ENCODE assay signal across 28 mouse cellular contexts in genomic region chr7:104552700-104553099, GRCm38 (mm10). TPM values are rescaled to one million over a fixed set of nuclear protein-coding genes. Genes with fewer than 3 reads are reported as not detected.
DNase-seq lines count a peak whose midpoint lies in the region; ATAC-seq lines count a peak whose summit lies in the region.
"Had no signal": no experiment of that assay in that cellular context is flagged by ENCODE, and none has a peak within 500 bp of the region (broad histone marks: within the 10 kb centered on the region; RNA-seq: fewer than 3 reads in every experiment).

No protein-coding gene starts in this region.

- no peaks in the 10 kb centered on the region for H3K36me3 ChIP-seq in intestine, embryonic 16.5 days (ENCODE audit: control insufficient read depth, insufficient read depth, low read length)
- H3K36me3 ChIP-seq in intestine, embryonic 15.5 days: no peaks in the 10 kb centered on the region
- no peaks in the 10 kb centered on the region for H3K36me3 ChIP-seq in hindbrain, embryonic 14.5 days (replicated peaks; ENCODE audit: control insufficient read depth, insufficient read depth)
- H3K36me3 ChIP-seq: embryonic facial prominence, embryonic 13.5 days; embryonic facial prominence, embryonic 15.5 days; forebrain, embryonic 10.5 days; forebrain, embryonic 12.5 days had no signal

- no peak overlapping the region for H3K27ac ChIP-seq in intestine, embryonic 16.5 days (ENCODE audit: low read length)
- no peak overlapping the region for H3K27ac ChIP-seq in intestine, embryonic 15.5 days
- no peak overlapping the region for H3K27ac ChIP-seq in hindbrain, embryonic 14.5 days
- H3K27ac ChIP-seq: embryonic facial prominence, embryonic 13.5 days; embryonic facial prominence, embryonic 15.5 days; forebrain, embryonic 10.5 days; forebrain, embryonic 12.5 days had no signal

- no peak overlapping the region for H3K4me2 ChIP-seq in intestine, embryonic 16.5 days (ENCODE audit: low read depth, low read length)
- H3K4me2 ChIP-seq in intestine, embryonic 15.5 days (replicated peaks): no peak overlapping the region
- H3K4me2 ChIP-seq in hindbrain, embryonic 14.5 days (replicated peaks): no peak overlapping the region
- H3K4me2 ChIP-seq: embryonic facial prominence, embryonic 13.5 days; embryonic facial prominence, embryonic 15.5 days; forebrain, embryonic 12.5 days had no signal

- peak; percentile 74; the same call in 1 of the 2 replicates for ATAC-seq in intestine, embryonic 16.5 days
- ATAC-seq in intestine, embryonic 15.5 days: no peak
- no peak for ATAC-seq in hindbrain, embryonic 14.5 days (ENCODE audit: low FRiP score)
- ATAC-seq: activated CD4-positive, CD25-positive, alpha-beta regulatory T cell, adult 4 months; forebrain, embryonic 14.5 days; forebrain, embryonic 16.5 days; Patski had no signal

- H3K9me3 ChIP-seq in intestine, embryonic 16.5 days (ENCODE audit: control insufficient read depth, low read length): no peaks in the 10 kb centered on the region
- H3K9me3 ChIP-seq in intestine, embryonic 15.5 days: no peaks in the 10 kb centered on the region
- no peaks in the 10 kb centered on the region for H3K9me3 ChIP-seq in hindbrain, embryonic 14.5 days (ENCODE audit: control insufficient read depth, low read length)
- H3K9me3 ChIP-seq: embryonic facial prominence, embryonic 13.5 days; embryonic facial prominence, embryonic 15.5 days; forebrain, embryonic 10.5 days; forebrain, embryonic 12.5 days had no signal

- WGBS in intestine, embryonic 16.5 days: 65% methylated on average over 1 of the region's 1 CpGs
- WGBS in intestine, embryonic 15.5 days: 74% methylated on average over 1 of the region's 1 CpGs
- 61% methylated on average over 1 of the region's 1 CpGs for WGBS in large intestine, adult 2 months
- 72% methylated on average over 1 of the region's 1 CpGs for WGBS in hindbrain, embryonic 14.5 days

- H3K27me3 ChIP-seq in intestine, embryonic 16.5 days (replicated peaks; ENCODE audit: control insufficient read depth, insufficient read depth, low read length): no peaks in the 10 kb centered on the region
- no peaks in the 10 kb centered on the region for H3K27me3 ChIP-seq in intestine, embryonic 15.5 days (replicated peaks)
- no peaks in the 10 kb centered on the region for H3K27me3 ChIP-seq in hindbrain, embryonic 14.5 days (ENCODE audit: control insufficient read depth, insufficient read depth, low read length)
- H3K27me3 ChIP-seq: embryonic facial prominence, embryonic 13.5 days; embryonic facial prominence, embryonic 15.5 days; forebrain, embryonic 12.5 days; Patski had no signal

- H3K4me1 ChIP-seq in intestine, embryonic 16.5 days (ENCODE audit: control insufficient read depth, insufficient read depth, low read length): no peaks in the 10 kb centered on the region
- no peaks in the 10 kb centered on the region for H3K4me1 ChIP-seq in intestine, embryonic 15.5 days (replicated peaks)
- no peaks in the 10 kb centered on the region for H3K4me1 ChIP-seq in hindbrain, embryonic 14.5 days (replicated peaks; ENCODE audit: control insufficient read depth, insufficient read depth, low read length)
- H3K4me1 ChIP-seq: embryonic facial prominence, embryonic 13.5 days; embryonic facial prominence, embryonic 15.5 days; forebrain, embryonic 10.5 days; forebrain, embryonic 12.5 days had no signal

- peak; percentile 1 for DNase-seq in adipocyte (ENCODE audit: low spot score)
- DNase-seq in large intestine, adult 2 months (ENCODE audit: low read depth, low spot score): peak; percentile 24
- DNase-seq in retina, postnatal 1 day: no peak
- DNase-seq in hindbrain, embryonic 14.5 days (ENCODE audit: low spot score): no peak
- DNase-seq: adrenal gland, adult 2 months; adrenal gland, postnatal 10 days; adrenal gland, postnatal 25 days; cerebellum, adult 11 months; cerebellum, adult 18-20 months; cerebellum, adult 8-10 months; cerebellum, adult 9-11 months; cerebellum, postnatal 14 days; cerebellum, postnatal 36 days; embryo, embryonic 11 days had no signal

- H3K9ac ChIP-seq in intestine, embryonic 16.5 days (ENCODE audit: low read depth, low read length): no peak overlapping the region
- H3K9ac ChIP-seq in intestine, embryonic 15.5 days: no peak overlapping the region
- no peak overlapping the region for H3K9ac ChIP-seq in hindbrain, embryonic 14.5 days
- H3K9ac ChIP-seq: embryonic facial prominence, embryonic 13.5 days; embryonic facial prominence, embryonic 15.5 days; forebrain, embryonic 12.5 days had no signal

- no peak overlapping the region for H3K4me3 ChIP-seq in intestine, embryonic 16.5 days (ENCODE audit: low read length)
- no peak overlapping the region for H3K4me3 ChIP-seq in intestine, embryonic 15.5 days (replicated peaks)
- no peak overlapping the region for H3K4me3 ChIP-seq in hindbrain, embryonic 14.5 days (replicated peaks; ENCODE audit: low read length)
- H3K4me3 ChIP-seq: embryonic facial prominence, embryonic 13.5 days; embryonic facial prominence, embryonic 15.5 days; erythroblast, embryonic 14.5 days; forebrain, embryonic 10.5 days; forebrain, embryonic 12.5 days had no signal

RNA-seq across cellular contexts. Expression of gene Olfr651, which starts 2.8 kb away (rescaled TPM):
- polyA plus RNA-seq in intestine, embryonic 16.5 days (2015; fragmentation: Nextera tagmentation; extraction: Ambion mirVana): not detected in 2 replicates
- not detected in 2 replicates for polyA plus RNA-seq in intestine, embryonic 15.5 days (2015; fragmentation: Nextera tagmentation; extraction: Ambion mirVana)
- polyA plus RNA-seq in large intestine, adult 2 months (2012; rRNA removed): not detected in 2 replicates
- polyA plus RNA-seq in hindbrain, embryonic 14.5 days (2014; fragmentation: Nextera tagmentation; extraction: Ambion mirVana): not detected in 2 replicates
- polyA plus RNA-seq: activated CD4-positive, CD25-positive, alpha-beta regulatory T cell, adult 4 months; adrenal gland, adult 2 months; brain, embryonic 14.5 days; C2C12; embryonic facial prominence, embryonic 11.5 days; embryonic facial prominence, embryonic 13.5 days; embryonic facial prominence, embryonic 15.5 days; erythroblast, embryonic 14.5 days; forebrain, embryonic 10.5 days; forebrain, embryonic 12.5 days; forebrain, embryonic 14.5 days; forebrain, embryonic 16.5 days; Patski had no signal

RNA-seq across cellular contexts. Expression of gene Olfr652, which starts 8.0 kb away (rescaled TPM):
- polyA plus RNA-seq in intestine, embryonic 16.5 days (2015; fragmentation: Nextera tagmentation; extraction: Ambion mirVana): not detected in 2 replicates
- not detected in 2 replicates for polyA plus RNA-seq in intestine, embryonic 15.5 days (2015; fragmentation: Nextera tagmentation; extraction: Ambion mirVana)
- not detected in 2 replicates for polyA plus RNA-seq in large intestine, adult 2 months (2012; rRNA removed)
- 0.04 and 0.07 TPM in 2 replicates for polyA plus RNA-seq in hindbrain, embryonic 14.5 days (2014; fragmentation: Nextera tagmentation; extraction: Ambion mirVana)
- polyA plus RNA-seq: adrenal gland, adult 2 months; brain, embryonic 14.5 days; C2C12; embryonic facial prominence, embryonic 11.5 days; erythroblast, embryonic 14.5 days; forebrain, embryonic 10.5 days; forebrain, embryonic 12.5 days; forebrain, embryonic 14.5 days; forebrain, embryonic 16.5 days; Patski had no signal

RNA-seq across cellular contexts. Expression of gene Olfr653, which starts 24.4 kb away (rescaled TPM):
- polyA plus RNA-seq in intestine, embryonic 16.5 days (2015; fragmentation: Nextera tagmentation; extraction: Ambion mirVana): not detected in 2 replicates
- not detected in 2 replicates for polyA plus RNA-seq in intestine, embryonic 15.5 days (2015; fragmentation: Nextera tagmentation; extraction: Ambion mirVana)
- not detected in 2 replicates for polyA plus RNA-seq in large intestine, adult 2 months (2012; rRNA removed)
- polyA plus RNA-seq in hindbrain, embryonic 14.5 days (2014; fragmentation: Nextera tagmentation; extraction: Ambion mirVana): 0.05 TPM in 1 of 2 replicates, not detected in the other
- polyA plus RNA-seq: activated CD4-positive, CD25-positive, alpha-beta regulatory T cell, adult 4 months; adrenal gland, adult 2 months; brain, embryonic 14.5 days; C2C12; embryonic facial prominence, embryonic 11.5 days; erythroblast, embryonic 14.5 days; forebrain, embryonic 10.5 days; forebrain, embryonic 12.5 days; forebrain, embryonic 14.5 days; forebrain, embryonic 16.5 days; Patski had no signal

RNA-seq across cellular contexts. Expression of gene Olfr654, which starts 34.1 kb away (rescaled TPM):
- polyA plus RNA-seq in intestine, embryonic 16.5 days (2015; fragmentation: Nextera tagmentation; extraction: Ambion mirVana): not detected in 2 replicates
- not detected in 2 replicates for polyA plus RNA-seq in intestine, embryonic 15.5 days (2015; fragmentation: Nextera tagmentation; extraction: Ambion mirVana)
- polyA plus RNA-seq in large intestine, adult 2 months (2012; rRNA removed): not detected in 2 replicates
- polyA plus RNA-seq in hindbrain, embryonic 14.5 days (2014; fragmentation: Nextera tagmentation; extraction: Ambion mirVana): not detected in 2 replicates
- polyA plus RNA-seq: adrenal gland, adult 2 months; brain, embryonic 14.5 days; C2C12; embryonic facial prominence, embryonic 11.5 days; embryonic facial prominence, embryonic 13.5 days; erythroblast, embryonic 14.5 days; forebrain, embryonic 10.5 days; forebrain, embryonic 12.5 days; forebrain, embryonic 14.5 days; forebrain, embryonic 16.5 days; Patski had no signal

RNA-seq across cellular contexts. Expression of gene Trim30d, which starts 45.1 kb away (rescaled TPM):
- polyA plus RNA-seq in intestine, embryonic 16.5 days (2015; fragmentation: Nextera tagmentation; extraction: Ambion mirVana): 0.88 and 0.93 TPM in 2 replicates
- polyA plus RNA-seq in intestine, embryonic 15.5 days (2015; fragmentation: Nextera tagmentation; extraction: Ambion mirVana): 0.92 TPM in 2 replicates
- 4.5 and 12.5 TPM in 2 replicates for polyA plus RNA-seq in large intestine, adult 2 months (2012; rRNA removed)
- polyA plus RNA-seq in hindbrain, embryonic 14.5 days (2014; fragmentation: Nextera tagmentation; extraction: Ambion mirVana): 0.19 and 0.70 TPM in 2 replicates
- polyA plus RNA-seq: C2C12; erythroblast, embryonic 14.5 days; Patski had no signal

Comparison
In these comparisons a context has a peak if more than half of its experiments do, and no peak if none do; other contexts are left out.
1. DNase-seq: peak in adipocyte (single experiment) and large intestine, adult 2 months (single experiment); none in retina, postnatal 1 day (single experiment) and hindbrain, embryonic 14.5 days (single experiment).